Mouse (Mus musculus) frontal cortex, adult (tissue): ENCODE measurements at regions not wholly inside any gene's neighbourhood (a gene's known extent, or its start where the extent isn't known, plus 50 kb on each side); places are given as distances from the start of the nearest gene placed in this dataset.
A peak's percentile ranks its signal among the peaks of the same experiment; 100 is the strongest.

Experiments used
- ATAC-seq: cut with Nextera tagmentation; 2 replicates; pipeline ENCODE4 v1.9.2; 2017; ENCODE audit warnings: mild to moderate bottlenecking, moderate library complexity, mixed read lengths; ENCODE audit not compliant: low TSS enrichment

DNA sequence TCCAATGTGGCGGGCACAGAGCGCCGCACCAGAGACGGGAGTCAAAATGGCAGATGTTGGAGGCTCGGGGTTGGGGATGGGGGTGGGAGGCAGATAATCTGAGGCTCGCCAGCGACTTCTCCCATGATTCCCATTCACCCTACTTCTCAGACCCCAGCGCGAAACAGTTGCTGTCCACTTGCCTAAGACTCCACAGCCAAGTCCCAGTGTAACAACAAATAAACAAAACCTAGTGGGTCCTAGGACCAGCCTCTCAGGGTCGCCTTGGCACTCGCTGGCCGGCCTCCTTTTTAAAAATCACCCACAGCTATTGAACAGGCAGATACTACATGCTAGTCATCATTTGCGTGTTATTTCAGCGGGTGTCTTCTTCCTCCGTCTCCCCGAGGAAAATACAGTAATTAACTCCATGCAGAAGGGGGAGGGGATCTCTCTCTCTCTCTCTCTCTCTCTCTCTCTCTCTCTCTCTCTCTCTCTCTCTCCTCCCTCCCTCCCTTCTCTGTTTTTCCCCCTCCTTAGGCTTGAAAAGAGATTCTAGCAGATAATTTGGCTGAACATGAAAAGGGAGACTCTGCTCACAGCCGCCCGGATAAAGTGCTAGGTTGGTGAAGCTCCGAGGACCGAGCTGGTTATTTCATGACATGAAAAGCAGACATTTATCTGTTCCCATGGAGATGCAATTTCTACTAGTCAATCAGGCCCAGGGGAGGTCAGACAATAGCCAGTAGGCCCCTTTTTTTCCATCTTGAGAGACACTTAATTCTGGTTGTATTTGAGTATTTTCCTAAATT lies 71.9 kb upstream of the Zfp217 start:
- ATAC-seq = no peak

DNA sequence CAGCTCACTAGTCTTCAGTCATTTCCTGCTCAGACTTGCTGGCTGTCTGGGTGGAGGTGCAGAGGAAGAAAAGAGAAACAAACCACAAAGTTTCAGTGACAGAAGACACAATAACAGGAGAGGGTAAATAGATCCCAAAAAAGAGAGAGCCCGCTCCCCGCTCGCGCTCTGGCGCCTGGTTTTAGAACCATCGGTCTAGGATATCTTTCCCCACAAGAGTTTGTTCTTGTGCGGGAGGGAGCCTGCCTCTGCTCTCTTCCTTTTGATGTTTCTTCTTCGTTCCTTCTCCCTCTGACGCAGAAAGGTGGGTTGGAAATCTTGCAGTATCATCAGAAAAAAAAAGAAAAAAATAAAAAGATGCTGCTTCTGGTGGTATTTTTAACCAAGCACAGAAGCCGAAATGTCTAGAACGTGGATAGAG lies 71.3 kb upstream of the Zfp217 start:
- no peak for ATAC-seq

DNA sequence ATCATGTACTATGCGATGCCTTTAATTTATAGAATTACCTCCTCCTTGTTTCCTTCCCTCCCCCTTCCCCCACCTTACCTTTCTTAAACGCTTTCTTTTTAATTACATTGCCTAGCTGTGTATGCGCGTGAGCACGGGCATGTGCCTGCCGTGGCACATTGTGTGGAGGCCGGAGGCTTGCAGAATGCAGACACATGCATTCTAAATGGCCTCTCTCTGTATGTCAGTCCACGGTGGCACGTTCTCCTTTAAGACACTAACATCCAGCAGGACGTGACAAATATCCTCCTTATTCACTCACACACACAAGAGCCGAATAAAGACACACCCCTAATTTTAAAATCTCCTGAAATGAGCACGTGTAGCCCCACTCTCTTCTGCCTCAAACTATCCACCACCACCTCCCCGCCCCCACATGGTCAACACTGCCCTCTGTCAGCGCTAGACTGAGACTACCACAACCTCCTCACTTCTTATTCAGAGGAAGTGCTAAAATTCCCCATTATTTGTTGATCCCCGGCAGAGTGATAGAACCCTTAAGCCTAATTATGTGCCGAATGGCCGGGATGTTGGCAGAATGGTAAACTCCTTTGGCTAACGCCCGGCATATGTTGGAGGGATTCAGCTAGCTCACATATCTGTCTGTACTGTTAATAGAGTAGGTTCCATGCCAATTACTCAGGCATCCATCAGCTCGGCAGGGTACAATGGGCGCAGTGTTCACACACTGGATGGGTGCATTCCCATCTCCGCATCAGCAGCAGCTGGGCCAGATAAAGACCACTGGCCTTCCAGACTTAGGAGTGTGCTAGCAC lies 70.5 kb upstream of the Zfp217 start:
- ATAC-seq = peak; percentile 48; the same call in 1 of the 2 replicates

DNA sequence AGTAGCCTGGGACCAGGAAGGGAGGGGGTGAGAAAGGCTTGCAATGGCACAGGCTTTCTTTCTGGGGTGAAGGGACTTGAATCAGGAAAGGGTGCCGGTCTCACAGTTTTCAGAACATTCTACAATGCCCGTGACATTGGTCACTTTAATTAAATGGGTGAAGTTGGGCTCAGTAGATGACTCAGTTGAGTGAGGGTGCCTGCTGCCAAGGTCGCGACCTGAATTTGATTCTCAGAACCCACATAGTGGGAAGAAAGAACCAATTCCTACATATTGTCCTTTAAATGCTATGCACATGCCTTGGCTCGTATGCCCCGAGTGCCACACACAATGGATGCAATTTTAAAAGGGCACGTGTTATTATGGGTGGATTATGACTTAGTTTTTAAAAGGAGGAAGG lies 68.4 kb upstream of the Zfp217 start:
- ATAC-seq = no peak

DNA sequence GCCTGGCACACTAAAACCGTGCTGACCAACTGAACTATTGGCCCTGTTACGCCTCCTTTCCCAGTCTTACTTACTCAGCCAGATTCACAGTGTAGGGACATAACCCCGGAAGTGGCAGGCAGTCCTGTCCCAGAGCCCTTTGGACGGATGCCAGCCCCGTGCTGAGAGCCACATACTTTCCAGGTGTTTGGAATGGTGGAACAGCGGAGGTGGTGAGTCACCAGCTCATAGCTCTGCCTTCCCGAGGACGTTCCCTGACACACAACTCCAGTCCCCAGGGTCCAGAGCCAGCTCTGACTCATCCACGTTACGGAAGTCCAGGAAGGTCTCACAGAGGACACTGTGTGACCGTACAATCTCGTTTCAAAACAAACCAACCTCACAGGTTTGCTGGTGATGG lies 61.2 kb upstream of the Zfp217 start:
- ATAC-seq = no peak

DNA sequence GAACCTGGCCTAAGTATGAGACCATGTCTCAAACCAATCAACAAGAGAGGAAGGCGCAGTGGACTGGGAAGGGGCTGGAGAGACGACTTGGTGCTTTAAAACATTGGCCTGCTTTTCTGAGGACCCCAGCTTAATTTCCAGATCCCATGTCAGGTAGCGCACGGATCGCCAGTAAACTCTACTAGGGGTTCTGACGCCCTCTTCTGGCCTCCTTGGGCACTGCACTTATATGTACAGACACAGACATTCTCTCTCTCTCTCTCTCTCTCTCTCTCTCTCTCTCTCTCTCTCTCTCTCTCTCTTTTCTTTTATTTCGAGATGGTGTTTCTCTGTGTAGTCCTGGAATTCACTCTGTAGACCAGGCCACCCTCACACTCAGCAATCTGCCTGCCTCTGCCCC lies 60.0 kb upstream of the Zfp217 start:
- ATAC-seq = no peak

DNA sequence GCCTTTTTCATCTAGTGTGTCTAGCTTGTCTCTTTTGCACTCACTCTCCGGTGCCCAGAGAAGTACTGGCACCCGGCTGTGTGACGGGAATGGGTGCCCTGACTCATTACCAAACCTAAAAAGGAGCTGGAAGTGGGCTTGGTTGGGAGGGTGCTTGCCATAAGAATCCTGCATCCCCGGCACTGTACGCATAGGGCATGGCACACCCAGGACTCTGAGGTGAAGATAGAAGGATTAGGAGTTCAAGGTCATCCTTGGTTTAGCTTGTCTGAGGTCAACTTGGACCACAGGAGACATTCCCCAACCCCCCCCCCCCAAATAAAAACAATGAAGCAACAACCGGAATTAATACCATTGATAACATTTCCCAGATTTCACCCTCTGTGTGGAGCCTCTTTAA lies 59.5 kb upstream of the Zfp217 start:
- ATAC-seq = no peak

DNA sequence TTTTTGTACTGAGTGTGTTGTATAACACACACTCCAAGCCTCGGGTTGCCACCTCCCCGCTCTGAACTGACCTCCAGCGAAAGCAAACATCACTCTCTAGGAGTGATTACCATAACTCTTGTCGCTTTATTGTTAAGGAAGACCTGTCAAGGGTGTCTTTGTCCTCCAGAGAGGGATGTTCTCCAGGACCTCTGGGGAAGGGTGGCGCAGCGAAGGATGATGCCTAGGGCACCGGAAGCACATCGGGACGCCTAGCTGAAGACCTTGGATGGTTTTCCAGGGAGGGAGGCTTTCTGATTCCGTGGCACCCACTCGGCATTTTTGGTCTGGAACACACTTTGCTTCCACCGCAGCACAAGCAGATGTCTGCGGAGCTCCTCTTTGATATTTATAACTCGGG lies 59.0 kb upstream of the Zfp217 start:
- no peak for ATAC-seq

DNA sequence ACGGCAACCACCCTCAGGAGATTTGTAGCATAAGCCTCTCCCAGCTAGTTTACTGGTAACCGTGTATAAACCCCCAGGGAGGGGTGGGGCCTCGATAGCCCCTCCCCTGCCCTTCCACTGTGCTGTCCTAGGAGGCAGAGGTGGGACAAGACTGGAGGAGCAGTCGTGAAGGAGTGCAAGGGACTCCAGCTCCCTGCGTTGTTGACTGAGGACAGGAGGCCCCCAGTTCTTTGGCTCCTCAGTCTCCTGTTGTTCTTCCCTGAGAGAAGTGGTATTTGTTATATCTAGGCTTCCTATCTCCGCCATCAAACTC lies 58.5 kb upstream of the Zfp217 start:
- no peak for ATAC-seq

DNA sequence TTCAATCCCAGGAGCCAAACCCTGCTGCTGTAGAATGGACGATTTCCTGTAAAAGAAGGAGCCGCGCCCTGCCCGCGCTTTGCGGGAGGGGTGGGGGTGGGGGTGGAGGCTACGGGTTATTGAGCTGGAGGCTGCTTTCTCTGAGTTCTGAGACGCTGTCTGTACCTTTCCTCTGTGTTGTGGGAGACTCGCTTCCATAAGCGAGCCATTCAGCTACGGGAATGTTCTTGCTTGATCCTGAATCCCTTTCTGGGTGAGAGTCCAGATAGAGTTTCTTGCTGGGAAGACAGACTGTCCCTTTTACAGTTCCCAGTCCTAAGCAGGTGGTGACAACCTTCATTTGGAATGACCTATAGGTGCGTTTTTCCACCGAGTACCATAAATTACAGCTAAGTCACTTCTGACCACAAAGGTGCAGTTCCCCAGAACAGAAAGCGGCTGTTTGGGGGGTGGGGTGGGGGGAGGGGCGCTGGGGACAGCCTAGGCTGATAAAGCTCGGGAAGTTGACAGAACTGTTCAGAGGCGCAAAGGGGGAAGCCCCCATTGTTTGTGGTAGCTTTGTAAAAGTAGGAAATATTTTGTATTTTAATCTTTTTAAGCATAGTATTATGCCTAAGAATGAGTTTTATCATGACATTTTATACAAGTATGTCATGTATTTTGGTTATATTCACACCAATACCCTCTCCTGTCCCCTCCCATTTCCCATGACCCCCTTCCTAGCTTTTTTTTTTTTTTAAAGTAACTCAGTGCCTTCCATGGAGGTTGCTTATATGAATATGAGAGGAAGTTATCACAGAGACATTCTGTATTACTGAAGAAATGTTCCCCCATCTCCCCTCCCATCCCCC lies 57.9 kb upstream of the Zfp217 start:
- no peak for ATAC-seq

DNA sequence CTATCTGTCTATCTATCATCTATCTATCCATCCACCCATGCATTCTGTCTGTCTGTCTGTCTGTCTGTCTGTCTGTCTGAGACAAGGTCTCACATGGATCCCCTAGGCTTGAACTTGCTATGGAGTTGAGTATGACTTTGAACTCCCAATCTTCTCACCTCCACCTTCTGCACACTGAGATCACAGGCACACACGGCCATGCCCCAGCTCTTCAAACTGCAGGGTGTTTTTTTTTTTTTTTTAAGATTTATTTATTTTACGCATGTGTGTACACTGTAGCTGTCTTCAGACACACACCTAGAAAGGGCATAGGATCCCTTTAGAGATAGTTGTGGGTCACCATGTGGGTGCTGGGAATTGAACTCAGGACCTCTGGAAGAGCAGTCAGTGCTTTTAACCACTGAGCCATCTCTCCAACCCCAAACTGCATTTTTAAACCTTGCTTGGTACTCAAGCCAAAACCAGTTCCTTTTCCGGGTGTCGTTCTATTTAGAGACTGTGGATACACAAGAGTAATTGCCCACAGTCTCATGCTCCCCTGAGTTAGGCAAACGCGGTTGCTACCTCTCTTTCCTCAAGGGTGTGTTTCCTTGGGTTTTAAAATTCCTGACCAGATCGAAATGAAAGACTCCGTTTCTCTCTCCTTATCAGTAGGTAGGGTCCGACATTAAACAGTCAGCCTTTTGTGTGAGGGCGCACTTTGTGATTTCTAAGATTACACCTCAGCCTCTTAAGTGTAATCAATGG lies 57.0 kb upstream of the Zfp217 start:
- ATAC-seq = no peak

DNA sequence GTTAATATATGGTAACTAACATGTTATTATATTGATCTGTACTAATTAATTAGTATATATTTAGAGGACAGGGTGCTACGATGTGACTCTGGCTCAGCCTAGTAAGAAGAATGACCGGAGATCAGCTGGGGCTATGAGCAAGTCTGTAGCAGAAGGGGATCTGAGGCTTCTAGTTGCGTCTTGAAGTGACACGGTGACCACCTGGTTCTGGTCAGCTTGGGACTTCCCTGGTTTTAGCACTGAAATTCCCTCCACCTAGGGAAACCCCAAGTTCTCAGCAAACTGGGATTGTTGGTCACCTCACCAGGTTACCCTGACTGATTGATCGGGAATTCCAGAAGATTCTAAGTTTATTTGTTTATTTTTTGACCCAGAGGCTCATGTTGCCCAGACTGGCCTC lies 55.6 kb upstream of the Zfp217 start:
- no peak for ATAC-seq

DNA sequence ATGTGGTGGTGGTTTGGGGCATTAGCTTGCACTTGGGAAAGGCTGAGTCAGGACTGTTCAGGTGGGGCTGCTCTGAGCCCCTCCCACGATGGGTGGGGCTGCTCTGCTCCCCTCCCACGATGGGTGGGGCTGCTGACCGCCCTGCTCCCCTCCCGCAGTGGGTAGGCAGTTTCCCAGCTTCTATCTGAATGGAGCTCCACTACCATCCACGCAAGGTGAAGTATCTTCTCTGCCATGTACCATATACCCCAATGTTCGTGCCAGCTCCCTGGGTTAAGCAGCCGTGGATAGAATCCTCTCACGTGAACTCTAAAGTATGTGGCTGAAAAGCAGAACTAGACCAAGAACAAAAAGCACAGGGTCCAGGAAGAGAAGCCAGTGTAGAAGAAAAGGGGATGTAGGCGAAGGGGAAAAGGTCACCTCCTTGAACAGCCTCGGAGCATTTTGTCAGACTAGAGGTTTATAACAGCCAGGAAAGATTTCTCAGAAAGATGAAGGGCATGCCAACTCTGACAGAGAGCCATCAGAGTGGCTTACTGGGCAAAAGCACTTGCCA lies 54.0 kb upstream of the Zfp217 start:
- ATAC-seq = no peak
